Mouse (Mus musculus): ENCODE data around the gene Lrrn3. TPM values are rescaled to one million over a fixed set of nuclear protein-coding genes. Genes with fewer than 3 reads are reported as not detected.

The Lrrn3 gene
- polyA plus RNA-seq, 1 experiment from 2014 or later, result 8.4 TPM

DNA sequence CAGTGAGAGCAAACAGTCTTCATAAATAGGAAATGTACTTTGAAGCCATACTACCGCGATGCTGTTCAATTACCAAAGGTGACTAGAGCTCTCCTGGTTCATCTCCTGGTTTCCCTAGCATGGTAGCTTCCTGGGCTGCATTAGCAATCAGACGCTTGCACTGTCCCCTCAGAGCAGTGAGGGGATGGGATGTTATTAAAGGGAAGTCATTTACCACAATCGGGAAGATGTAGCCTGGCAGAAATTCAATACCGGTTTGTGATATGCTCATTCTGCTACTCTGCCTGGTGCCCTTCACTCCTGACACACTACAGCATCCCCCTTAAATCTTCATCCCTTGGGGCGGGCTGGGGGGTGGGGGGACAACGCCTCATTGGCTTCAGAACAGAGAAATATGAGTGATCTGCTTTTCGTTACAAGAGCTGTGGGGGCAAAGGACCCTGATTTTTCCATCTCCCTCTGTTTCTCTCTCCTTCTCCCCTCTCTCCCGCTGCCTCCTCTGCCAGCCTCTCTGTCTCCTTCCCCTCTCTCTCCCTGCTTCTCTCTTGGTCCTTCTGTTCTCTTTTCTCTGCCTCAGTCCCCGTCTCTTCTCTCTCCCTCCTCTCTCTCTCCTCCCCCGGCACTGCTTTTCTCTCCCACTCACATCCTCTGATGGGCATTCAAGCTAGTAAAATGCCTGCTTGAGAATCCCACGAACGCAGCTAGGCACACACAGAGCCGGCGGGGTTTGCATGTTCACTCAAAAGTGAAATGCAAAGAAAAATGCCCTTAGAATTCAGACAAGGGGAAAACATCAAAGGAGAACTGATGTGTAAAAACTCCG is 1.3 kb downstream of the Lrrn3 start:
- peaks cover 35% of the 10 kb centered on the region for H3K4me1 ChIP-seq
- H3K36me3 ChIP-seq (replicated peaks), result no peaks in the 10 kb centered on the region
- H3K9me3 ChIP-seq, result no peaks in the 10 kb centered on the region
- H3K27ac ChIP-seq (replicated peaks), result peak overlapping the region; percentile 81
- no peaks in the 10 kb centered on the region for H3K27me3 ChIP-seq (replicated peaks; ENCODE audit: low read depth, poor library complexity, severe bottlenecking)
- DNase-seq (ENCODE audit: low spot score), result no peak
- peak overlapping the region; percentile 49 for H3K4me3 ChIP-seq
- WGBS, result 44% methylated on average over 16 of the region's 16 CpGs

DNA sequence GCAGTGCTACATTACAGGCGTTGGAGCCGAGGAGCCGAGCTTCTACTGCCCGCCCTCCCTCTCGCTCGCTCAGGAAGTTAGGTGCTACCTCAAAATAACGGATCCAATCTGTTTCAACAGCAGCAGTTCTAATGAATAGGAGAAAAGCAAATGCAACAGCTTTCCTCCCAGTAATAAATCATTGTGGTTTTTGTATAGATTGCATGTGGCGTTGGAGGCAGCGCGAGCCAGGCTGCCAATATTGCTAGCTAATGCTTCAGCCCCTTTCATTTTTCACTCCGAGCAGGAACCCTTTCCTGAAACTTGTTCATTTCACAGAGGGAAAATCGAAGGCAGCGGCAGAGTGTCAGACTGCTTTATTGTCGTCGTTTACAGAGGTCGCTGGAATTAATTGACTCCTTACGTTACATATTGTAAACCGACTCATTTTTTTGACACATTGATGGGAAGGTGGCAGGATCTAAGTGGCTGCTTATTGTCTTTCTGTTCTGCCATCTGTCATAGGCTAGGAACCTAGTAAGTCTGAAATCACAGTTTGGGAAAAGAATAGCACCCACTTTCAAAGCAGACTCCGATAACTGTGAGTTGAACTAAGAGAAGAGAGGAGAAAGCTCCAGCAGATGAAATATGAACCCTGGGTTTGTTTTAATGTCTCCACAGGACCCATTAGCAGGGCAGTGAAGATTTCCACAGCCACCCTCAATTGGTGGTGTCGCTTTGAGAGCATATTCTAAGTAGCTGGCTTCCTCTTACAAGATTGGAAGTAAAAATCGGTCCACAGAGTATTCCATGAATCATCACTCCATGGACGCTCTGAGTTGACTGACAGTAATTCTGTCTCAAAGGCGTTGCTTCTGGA is 2.4 kb downstream of the Lrrn3 start:
- no peaks in the 10 kb centered on the region for H3K9me3 ChIP-seq
- no peak for DNase-seq (ENCODE audit: low spot score)
- no peaks in the 10 kb centered on the region for H3K36me3 ChIP-seq (replicated peaks)
- H3K4me3 ChIP-seq, result peak overlapping the region; percentile 49
- no peak overlapping the region; the same call in 1 of the 2 replicates for H3K27ac ChIP-seq (replicated peaks)
- 64% methylated on average over 23 of the region's 23 CpGs for WGBS
- H3K27me3 ChIP-seq (replicated peaks; ENCODE audit: low read depth, poor library complexity, severe bottlenecking), result no peaks in the 10 kb centered on the region
- peaks cover 35% of the 10 kb centered on the region for H3K4me1 ChIP-seq

DNA sequence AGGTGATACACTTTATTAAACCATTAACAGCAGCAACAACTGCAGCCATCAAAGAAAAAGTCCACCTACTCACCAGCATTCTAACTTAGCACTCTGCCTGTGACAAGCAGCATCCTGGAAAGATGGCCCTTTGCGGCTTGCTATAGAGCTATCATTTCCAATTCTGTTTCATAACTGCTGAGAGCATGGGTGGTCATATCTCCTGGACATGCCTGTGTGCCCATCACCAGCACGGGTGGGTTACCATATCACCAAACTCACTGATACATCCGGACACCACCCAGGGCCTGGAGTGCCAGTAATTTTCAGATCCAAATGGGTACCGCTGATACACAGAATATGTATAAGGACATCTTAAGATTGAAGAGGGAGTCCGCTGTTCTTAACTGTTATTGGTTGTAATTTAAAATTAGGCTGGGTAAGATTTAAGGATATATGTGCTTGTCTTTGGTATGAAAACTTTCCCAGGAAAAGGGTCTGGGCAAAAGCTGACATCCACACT is 3.1 kb downstream of the Lrrn3 start:
- no peaks in the 10 kb centered on the region for H3K9me3 ChIP-seq
- peak overlapping the region; percentile 49; the same call in 1 of the 2 replicates for H3K4me3 ChIP-seq
- no peak for DNase-seq (ENCODE audit: low spot score)
- no peaks in the 10 kb centered on the region for H3K36me3 ChIP-seq (replicated peaks)
- no peaks in the 10 kb centered on the region for H3K27me3 ChIP-seq (replicated peaks; ENCODE audit: low read depth, poor library complexity, severe bottlenecking)
- 94% methylated on average over 5 of the region's 5 CpGs for WGBS
- H3K4me1 ChIP-seq, result peaks cover 35% of the 10 kb centered on the region
- H3K27ac ChIP-seq (replicated peaks), result no peak overlapping the region; the same call in 1 of the 2 replicates

DNA sequence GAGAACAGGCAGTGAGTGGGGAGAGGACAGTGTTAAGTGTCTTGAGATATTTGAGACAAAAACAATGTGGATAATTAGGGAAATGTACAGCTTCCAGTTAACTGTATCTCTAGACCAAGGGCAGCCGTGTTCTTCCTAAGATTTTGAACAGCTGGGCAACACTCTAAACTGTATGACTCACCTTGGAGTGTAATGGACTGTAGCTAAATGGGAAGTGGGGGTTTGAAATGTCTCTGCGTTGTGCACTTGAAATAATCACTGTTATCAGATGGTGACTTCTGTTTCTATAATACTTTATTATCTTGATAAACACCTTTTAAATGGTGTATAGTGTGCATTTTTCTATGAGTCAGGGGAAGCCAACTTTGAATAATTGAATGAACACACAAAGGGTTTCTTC is 4.7 kb downstream of the Lrrn3 start:
- H3K9me3 ChIP-seq, result no peaks in the 10 kb centered on the region
- H3K36me3 ChIP-seq (replicated peaks), result no peaks in the 10 kb centered on the region
- peaks cover 35% of the 10 kb centered on the region for H3K4me1 ChIP-seq
- no peak for DNase-seq (ENCODE audit: low spot score)
- no peak overlapping the region for H3K27ac ChIP-seq (replicated peaks)
- 78% methylated on average over 2 of the region's 2 CpGs for WGBS
- H3K27me3 ChIP-seq (replicated peaks; ENCODE audit: low read depth, poor library complexity, severe bottlenecking), result no peaks in the 10 kb centered on the region
- no peak overlapping the region for H3K4me3 ChIP-seq

DNA sequence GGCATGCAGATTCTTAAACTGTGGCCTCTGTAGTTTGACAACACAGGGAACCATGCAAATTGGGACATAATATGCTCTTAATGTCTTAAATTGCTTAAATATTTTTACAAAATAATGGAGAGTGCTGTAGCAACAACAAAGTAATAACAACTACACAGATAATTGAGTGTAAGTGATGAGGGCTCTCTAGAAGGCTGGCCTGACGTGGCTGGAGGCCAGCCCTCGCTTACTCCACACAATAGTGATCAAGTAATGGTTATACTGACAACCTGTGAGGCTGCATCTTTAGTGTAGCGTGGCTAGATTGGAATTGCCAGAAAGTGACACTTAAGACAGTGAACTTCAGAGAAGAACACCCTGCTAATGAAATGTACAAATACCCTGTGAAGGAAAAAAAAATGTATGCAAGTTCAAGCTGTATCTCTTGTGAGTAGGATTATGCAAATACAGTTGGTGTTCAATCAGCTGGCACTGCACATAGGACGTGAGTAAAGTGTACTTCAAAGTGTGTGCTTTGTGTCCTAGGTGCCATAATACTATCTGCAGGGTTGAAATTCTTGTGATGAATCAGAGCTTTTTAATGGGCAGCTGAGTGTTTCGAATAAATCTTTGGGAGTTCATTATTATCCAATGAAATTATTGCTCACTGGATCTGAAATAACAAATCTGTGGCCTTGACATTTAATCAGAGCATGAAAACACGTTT is 17.0 kb downstream of the Lrrn3 start:
- 74% methylated on average over 6 of the region's 6 CpGs for WGBS

DNA sequence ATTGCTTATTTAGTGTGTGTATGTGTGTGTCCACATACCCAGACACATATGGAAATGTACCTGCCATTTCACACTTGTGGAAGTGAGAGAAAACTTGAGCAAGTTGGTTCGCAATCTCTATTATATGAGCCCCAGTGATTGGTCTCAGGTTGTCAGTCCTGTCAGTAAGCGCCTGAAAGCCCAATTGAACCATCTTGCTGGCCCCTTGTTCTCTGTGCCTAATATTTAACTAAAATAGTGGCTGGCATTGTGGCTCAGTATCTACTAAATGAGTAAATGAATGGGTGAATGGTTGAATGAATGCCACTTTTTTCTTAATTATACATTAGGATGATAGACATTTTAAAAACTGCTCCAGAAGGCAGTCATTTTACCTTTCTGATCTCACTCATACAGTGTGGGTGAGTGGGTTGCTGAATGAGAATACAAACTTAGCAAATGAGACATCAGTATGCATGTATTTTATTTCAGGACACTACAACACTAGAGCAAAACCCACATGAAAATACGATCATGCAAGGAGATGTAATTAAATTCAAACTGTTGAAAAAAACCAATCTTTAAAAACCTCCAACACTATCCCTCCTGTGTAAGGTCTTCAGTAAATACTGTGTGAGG is 17.7 kb downstream of the Lrrn3 start:
- H3K27me3 ChIP-seq (replicated peaks; ENCODE audit: low read depth, poor library complexity, severe bottlenecking), result no peaks in the 10 kb centered on the region
- DNase-seq (ENCODE audit: low spot score), result no peak
- no peak overlapping the region for H3K4me3 ChIP-seq
- 91% methylated on average over 3 of the region's 3 CpGs for WGBS
- no peaks in the 10 kb centered on the region for H3K9me3 ChIP-seq
- H3K36me3 ChIP-seq (replicated peaks), result no peaks in the 10 kb centered on the region
- H3K27ac ChIP-seq (replicated peaks), result no peak overlapping the region
- H3K4me1 ChIP-seq, result no peaks in the 10 kb centered on the region

More for the DNA sequence above, 17.0 kb downstream of the Lrrn3 start:
- no peak overlapping the region for H3K27ac ChIP-seq (replicated peaks)
- H3K4me1 ChIP-seq, result no peaks in the 10 kb centered on the region
- H3K27me3 ChIP-seq (replicated peaks; ENCODE audit: low read depth, poor library complexity, severe bottlenecking), result no peaks in the 10 kb centered on the region
- H3K36me3 ChIP-seq (replicated peaks), result no peaks in the 10 kb centered on the region
- no peak overlapping the region for H3K4me3 ChIP-seq
- H3K9me3 ChIP-seq, result no peaks in the 10 kb centered on the region
- no peak for DNase-seq (ENCODE audit: low spot score)

DNA sequence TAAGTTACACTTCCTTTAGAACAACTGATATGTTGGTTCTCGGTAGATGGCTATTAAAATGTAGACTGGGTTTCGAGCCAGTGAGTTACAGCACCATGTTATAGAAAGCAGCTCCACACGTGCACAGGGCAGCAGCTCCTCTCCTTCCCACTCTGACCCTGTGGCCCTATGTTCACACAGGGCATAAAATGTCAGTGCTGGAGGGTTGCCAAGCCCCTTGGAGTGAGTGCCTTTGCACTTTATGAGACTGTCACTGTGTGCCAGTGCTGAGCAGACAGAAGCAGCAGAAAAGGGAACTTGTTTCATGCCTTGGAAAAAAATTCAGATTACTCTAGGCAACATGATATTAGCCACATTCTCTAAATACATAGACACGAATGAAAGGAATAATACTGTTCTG is 47.8 kb downstream of the Lrrn3 start:
- Histone ChIP-seq H3K36me3 (replicated peaks) (no peaks in the 10 kb centered on the region), H3K4me1 (no peaks in the 10 kb centered on the region), H3K4me3 (no peak overlapping the region), H3K27me3 (replicated peaks; ENCODE audit: low read depth, poor library complexity, severe bottlenecking) (no peaks in the 10 kb centered on the region), H3K9me3 (no peaks in the 10 kb centered on the region), H3K27ac (replicated peaks) (no peak overlapping the region)
- WGBS, result 63% methylated on average over 4 of the region's 4 CpGs
- no peak for DNase-seq (ENCODE audit: low spot score)

DNA sequence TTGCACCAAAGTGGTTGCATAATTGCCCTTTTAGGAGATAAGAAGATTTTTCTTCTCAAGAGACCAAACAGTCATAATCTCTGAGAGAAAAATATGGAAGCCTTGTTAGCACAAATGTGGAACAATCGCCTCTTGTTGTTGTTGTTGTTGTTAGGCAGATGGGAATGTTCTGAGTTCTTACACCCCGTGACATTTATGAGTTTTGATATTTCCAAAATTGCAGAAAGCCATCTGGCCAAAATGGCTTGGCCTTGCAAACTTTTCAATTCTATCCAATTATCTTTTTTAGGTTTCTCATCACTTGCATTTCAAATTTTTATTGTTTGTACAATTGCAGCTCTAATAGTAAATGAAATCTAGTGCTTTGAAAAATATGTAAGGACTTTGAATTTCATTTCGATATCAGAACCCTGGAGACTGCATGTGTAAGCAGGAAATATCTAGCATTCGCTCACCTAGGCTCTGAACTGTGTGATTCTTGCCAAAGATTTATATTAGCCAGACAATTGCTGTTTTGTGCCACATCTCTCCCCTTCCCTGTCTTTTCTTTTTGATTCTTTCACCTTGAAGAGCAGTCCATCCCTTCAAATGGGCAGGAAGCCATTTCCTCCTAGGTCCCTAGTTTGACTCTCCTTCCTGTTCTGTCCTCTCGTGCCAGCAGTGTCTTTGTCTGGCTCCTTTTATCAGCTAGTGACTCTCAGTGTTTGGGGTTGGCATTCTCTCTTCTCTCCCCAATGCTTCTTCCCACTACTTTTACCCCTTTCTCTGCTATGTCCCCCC is 49.8 kb downstream of the Lrrn3 start:
- WGBS, result 79% methylated on average over 5 of the region's 5 CpGs
- Histone ChIP-seq H3K27me3 (replicated peaks; ENCODE audit: low read depth, poor library complexity, severe bottlenecking) (no peaks in the 10 kb centered on the region), H3K9me3 (no peaks in the 10 kb centered on the region), H3K4me1 (no peaks in the 10 kb centered on the region), H3K36me3 (replicated peaks) (no peaks in the 10 kb centered on the region), H3K27ac (replicated peaks) (no peak overlapping the region), H3K4me3 (no peak overlapping the region)
- no peak for DNase-seq (ENCODE audit: low spot score)

DNA sequence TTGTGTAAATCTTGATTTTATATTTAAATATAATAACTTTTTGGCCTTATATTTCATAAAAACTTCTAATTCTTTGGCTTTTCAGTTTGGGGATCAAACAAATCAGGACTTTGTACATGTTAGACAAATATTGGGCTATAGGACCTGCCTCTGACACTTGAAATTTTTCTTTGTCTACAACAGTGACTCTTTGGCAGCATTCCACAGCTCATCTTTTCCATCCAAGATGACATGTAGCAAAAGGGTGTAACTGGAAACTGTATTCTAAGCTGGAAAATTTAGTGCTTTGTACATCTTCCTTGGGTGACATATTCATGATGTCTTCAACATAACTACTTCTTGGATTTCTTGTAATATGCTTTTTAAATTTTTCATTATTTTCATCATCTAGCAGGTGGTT is 57.4 kb downstream of the Lrrn3 start:
- Histone ChIP-seq H3K27me3 (replicated peaks; ENCODE audit: low read depth, poor library complexity, severe bottlenecking) (no peaks in the 10 kb centered on the region), H3K27ac (replicated peaks) (no peak overlapping the region), H3K36me3 (replicated peaks) (no peaks in the 10 kb centered on the region), H3K4me1 (no peaks in the 10 kb centered on the region), H3K9me3 (no peaks in the 10 kb centered on the region), H3K4me3 (no peak overlapping the region)
- DNase-seq (ENCODE audit: low spot score), result no peak

DNA sequence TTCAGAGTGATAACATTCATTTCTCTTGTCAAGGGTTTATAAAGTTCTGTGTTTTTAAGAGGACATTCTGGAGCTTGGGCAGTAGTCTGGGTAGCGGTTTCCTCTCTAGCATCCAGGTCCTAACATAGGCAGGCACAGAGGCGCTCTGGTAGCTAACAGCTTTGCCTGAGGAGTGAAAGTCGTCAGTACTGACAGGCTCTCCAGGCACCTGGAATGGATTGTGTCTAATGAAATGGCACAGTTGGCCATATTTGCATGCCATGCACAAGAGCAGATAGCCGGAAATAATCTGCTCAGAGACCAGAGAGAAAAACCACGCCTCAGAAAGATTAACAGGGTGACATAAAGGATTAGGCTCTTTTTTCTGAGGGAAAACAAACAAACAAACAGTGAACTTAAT is 58.8 kb downstream of the Lrrn3 start:
- Histone ChIP-seq H3K9me3 (no peaks in the 10 kb centered on the region), H3K27ac (replicated peaks) (no peak overlapping the region), H3K4me1 (no peaks in the 10 kb centered on the region), H3K36me3 (replicated peaks) (no peaks in the 10 kb centered on the region), H3K27me3 (replicated peaks; ENCODE audit: low read depth, poor library complexity, severe bottlenecking) (no peaks in the 10 kb centered on the region), H3K4me3 (no peak overlapping the region)
- no peak for DNase-seq (ENCODE audit: low spot score)
- 59% methylated on average over 5 of the region's 5 CpGs for WGBS

DNA sequence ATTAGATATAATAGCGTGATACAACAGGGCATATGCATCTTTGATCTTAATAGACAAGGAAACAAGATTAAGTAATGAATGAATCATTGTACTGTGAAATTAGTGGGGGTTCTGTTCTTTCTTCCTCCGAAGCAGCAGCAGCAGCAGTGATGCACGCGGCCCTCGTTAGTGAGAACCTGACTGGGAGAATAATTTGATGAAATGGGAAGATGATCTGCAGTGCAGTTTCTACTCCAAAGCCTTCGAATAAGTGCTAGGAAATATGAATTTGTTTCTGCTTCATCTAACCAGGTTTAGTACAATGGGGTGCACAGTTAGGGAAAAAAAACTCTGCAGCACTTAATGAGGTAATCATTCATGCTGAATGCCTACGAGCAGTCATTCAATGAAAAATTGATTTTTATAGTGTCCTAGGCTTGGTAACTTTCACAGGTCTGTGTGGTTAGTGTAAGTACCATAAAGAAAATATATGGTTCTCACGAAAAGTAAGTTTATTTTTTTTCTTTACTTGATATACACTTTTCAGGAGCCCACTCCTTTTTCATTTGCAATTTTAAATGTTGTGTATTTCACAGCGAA is 61.0 kb downstream of the Lrrn3 start:
- no peaks in the 10 kb centered on the region for H3K27me3 ChIP-seq (replicated peaks; ENCODE audit: low read depth, poor library complexity, severe bottlenecking)
- no peak for DNase-seq (ENCODE audit: low spot score)
- H3K4me3 ChIP-seq, result no peak overlapping the region
- WGBS, result 64% methylated on average over 9 of the region's 9 CpGs
- no peaks in the 10 kb centered on the region for H3K36me3 ChIP-seq (replicated peaks)
- no peaks in the 10 kb centered on the region for H3K4me1 ChIP-seq
- no peak overlapping the region for H3K27ac ChIP-seq (replicated peaks)
- no peaks in the 10 kb centered on the region for H3K9me3 ChIP-seq

Data from embryonic facial prominence, embryonic 10.5 days (tissue).